Mouse (Mus musculus) liver, embryonic 12.5 days (tissue): ENCODE measurements around the gene Nt5dc3. TPM values are rescaled to one million over a fixed set of nuclear protein-coding genes. Genes with fewer than 3 reads are reported as not detected.

ENCODE experiments used
- ATAC-seq: fragments of 200-750 bp; cut with Nextera tagmentation; 2 replicates; pipeline ENCODE4 v1.8.0; 2017; ENCODE audit warnings: moderate number of reproducible peaks, mild to moderate bottlenecking, moderate library complexity
- H3K27ac ChIP-seq: fragments of 300-500 bp; sonication (generic); 2 replicates; pipeline ENCODE4 v1.5.1; 2016; ENCODE audit warnings: mild to moderate bottlenecking
- H3K27me3 ChIP-seq: fragments of 300-500 bp; sonication (generic); replicated peaks from 2 replicates; pipeline ENCODE4 v1.6.1; 2016; ENCODE audit warnings: mild to moderate bottlenecking, moderate library complexity
- H3K36me3 ChIP-seq: fragments of 300-500 bp; sonication (generic); 2 replicates; pipeline ENCODE4 v1.6.1; 2016; ENCODE audit warnings: mild to moderate bottlenecking, moderate library complexity
- H3K4me1 ChIP-seq: fragments of 300-500 bp; sonication (generic); 2 replicates; pipeline ENCODE4 v1.6.1; 2016
- H3K4me2 ChIP-seq: fragments of 300-500 bp; sonication (generic); 2 replicates; pipeline ENCODE4 v1.6.1; 2016; ENCODE audit warnings: mild to moderate bottlenecking, moderate library complexity
- H3K4me3 ChIP-seq: fragments of 300-500 bp; sonication (generic); 2 replicates; pipeline ENCODE4 v1.5.1; 2016; ENCODE audit warnings: mild to moderate bottlenecking, moderate library complexity
- H3K9ac ChIP-seq: fragments of 300-500 bp; sonication (generic); 2 replicates; pipeline ENCODE4 v1.6.1; 2016; ENCODE audit warnings: mild to moderate bottlenecking, moderate library complexity
- H3K9me3 ChIP-seq: fragments of 300-500 bp; sonication (generic); replicated peaks from 2 replicates; pipeline ENCODE4 v1.6.1; 2016; ENCODE audit warnings: mild to moderate bottlenecking, moderate library complexity
- WGBS: fragments of 180-500 bp; shearing (Covaris S2); methylation state at CpG from one replicate; pipeline ENCODE4 v1.1.7; 2016; ENCODE audit not compliant: insufficient replicate concordance; 5-methylcytosine and 5-hydroxymethylcytosine counted together
- polyA plus RNA-seq: library from polyadenylated mRNA; unstranded; fragments of >200 nt; fragmentation: Nextera tagmentation; extraction: Ambion mirVana; gene quantifications from 2 replicates; pipeline ENCODE4 v1.2.1, GENCODE M21; 2016

The Nt5dc3 gene
- polyA plus RNA-seq, result 0.65 and 0.69 TPM in 2 replicates

DNA sequence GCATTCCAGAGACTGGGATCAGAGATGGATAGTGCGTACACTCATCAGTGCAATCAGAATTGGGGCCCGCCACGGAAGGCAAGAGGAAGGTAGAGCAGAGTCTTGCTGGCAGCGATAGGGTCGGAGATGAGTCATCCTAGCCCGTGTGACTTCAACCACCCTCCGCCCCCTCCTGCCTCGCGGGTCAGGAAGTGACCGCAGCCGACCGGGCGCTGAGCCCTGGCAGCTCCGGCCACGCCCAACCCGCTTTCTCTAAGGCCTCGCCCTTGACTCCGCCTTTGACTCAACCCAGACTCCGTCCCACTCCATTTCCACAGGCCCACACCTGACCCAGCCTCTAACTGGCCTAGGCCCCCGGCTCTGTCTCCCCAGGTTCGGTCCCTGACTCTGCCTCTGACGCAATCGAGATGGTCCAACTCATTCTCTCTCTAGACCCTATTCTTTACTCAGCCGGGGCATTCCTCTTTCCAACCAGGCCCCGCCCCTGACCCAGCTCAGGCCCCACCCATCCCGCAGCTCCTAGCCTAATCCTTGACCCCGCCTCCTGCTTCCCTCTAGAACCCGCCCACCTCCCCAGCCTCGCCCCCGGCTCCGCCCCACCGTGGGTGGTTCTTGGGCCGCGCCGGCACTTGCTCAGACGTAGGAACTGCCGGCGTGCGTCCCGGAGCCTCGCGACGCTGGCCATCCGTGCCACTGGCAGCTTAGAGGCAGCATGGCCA is at the start of gene Nt5dc3:
Gene Nt5dc3, plus strand, starts transcription at position 608 of the 719 bp plus-strand sequence.
- Histone ChIP-seq H3K9ac (peak within 1 kb of the TSS; percentile 80), H3K36me3 (no peaks in the 10 kb centered on the region), H3K4me2 (peak within 1 kb of the TSS; percentile 100), H3K9me3 (no peaks in the 10 kb centered on the region), H3K27ac (peak within 1 kb of the TSS; percentile 79), H3K4me3 (peak within 1 kb of the TSS; percentile 78), H3K4me1 (peaks cover 51% of the 10 kb centered on the region), H3K27me3 (no peaks in the 10 kb centered on the region; the same call in 1 of the 2 replicates)
- WGBS, result under 1% methylated on average over 44 of the region's 44 CpGs
- ATAC-seq, result peak; percentile 95

GRCm38 (mm10) chr10:86730823-86731499 is 47.8 kb upstream of the Nt5dc3 start:
- Histone ChIP-seq H3K4me3 (peak overlapping the region; percentile 51), H3K27ac (no peak overlapping the region), H3K36me3 (no peaks in the 10 kb centered on the region), H3K4me2 (peak overlapping the region; percentile 73), H3K27me3 (no peaks in the 10 kb centered on the region), H3K9ac (peak overlapping the region; percentile 53), H3K9me3 (no peaks in the 10 kb centered on the region), H3K4me1 (peaks cover 13% of the 10 kb centered on the region)
- ATAC-seq, result no peak; the same call in 1 of the 2 replicates
- WGBS, result 7% methylated on average over 22 of the region's 22 CpGs

DNA sequence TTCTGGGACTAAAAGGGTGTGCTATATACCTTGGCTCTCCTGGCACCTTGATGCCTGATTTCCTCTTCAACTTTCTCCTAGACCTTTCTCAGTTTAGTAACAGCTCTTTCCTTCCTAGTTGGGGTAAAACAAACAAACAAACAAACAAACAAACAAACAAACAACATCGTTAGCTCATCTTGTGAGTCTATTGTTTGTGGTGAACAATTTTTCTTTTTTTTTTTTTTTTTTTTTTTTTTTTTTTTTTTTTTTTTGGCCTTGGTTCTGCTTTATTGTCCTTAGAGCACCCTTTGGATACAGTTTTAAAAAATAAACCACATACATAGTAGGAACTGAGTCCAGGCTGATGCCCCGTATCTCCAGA is 47.3 kb upstream of the Nt5dc3 start:
- no peak overlapping the region for H3K27ac ChIP-seq
- H3K9me3 ChIP-seq, result no peaks in the 10 kb centered on the region
- H3K36me3 ChIP-seq, result no peaks in the 10 kb centered on the region
- no peak overlapping the region for H3K9ac ChIP-seq
- no peak overlapping the region for H3K4me3 ChIP-seq
- H3K4me1 ChIP-seq, result peaks cover 12% of the 10 kb centered on the region
- no peak for ATAC-seq
- 31% methylated on average over 2 of the region's 2 CpGs for WGBS
- H3K27me3 ChIP-seq, result no peaks in the 10 kb centered on the region
- no peak overlapping the region for H3K4me2 ChIP-seq

DNA sequence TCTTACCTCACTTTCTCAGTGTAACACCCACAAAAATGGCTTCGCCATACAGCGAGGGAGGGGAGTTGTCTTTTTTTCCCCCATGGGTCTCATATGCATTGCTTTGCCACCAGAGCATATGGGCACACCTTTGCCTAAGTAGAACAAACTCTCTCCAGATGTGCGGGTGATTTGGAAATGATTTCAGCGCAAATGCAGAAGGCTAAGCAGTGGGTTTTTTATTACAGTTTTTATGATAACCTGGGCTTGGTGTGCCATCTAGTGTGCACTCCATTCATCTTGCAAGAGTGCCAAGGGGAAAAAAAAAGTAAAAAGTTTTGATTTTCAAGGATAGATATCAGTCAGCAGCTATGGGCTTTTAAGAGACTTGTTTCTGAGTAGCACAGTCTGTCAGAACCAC is 43.8 kb upstream of the Nt5dc3 start:
- no peaks in the 10 kb centered on the region for H3K9me3 ChIP-seq
- no peak overlapping the region for H3K27ac ChIP-seq
- H3K4me3 ChIP-seq, result no peak overlapping the region
- H3K9ac ChIP-seq, result no peak overlapping the region
- ATAC-seq, result no peak
- H3K4me2 ChIP-seq, result no peak overlapping the region
- 82% methylated on average over 4 of the region's 4 CpGs for WGBS
- H3K36me3 ChIP-seq, result no peaks in the 10 kb centered on the region
- H3K4me1 ChIP-seq, result no peaks in the 10 kb centered on the region; the same call in 1 of the 2 replicates
- H3K27me3 ChIP-seq, result no peaks in the 10 kb centered on the region

GRCm38 (mm10) chr10:86742918-86743317 is 35.9 kb upstream of the Nt5dc3 start:
- no peak overlapping the region for H3K9ac ChIP-seq

DNA sequence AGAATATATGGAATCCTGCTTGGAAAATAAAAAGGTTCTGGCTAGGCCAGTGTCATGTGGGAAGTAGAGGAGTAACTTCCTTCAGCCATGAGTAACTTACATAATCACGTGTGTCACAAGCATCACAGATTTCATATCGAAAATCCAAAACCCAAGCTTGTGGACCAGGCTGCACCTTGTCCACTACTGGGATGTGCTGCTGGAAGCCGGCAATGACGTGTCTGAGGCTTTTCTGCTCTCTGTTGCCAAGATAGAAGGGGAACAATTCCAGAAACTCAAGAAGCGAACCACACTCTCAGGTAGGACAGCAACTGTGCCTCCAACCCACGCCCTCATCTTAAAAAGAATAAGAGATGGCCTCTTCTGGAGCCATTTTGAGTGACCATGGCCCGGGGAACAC is 34.5 kb upstream of the Nt5dc3 start:
- no peaks in the 10 kb centered on the region for H3K9me3 ChIP-seq
- no peak for ATAC-seq
- 73% methylated on average over 7 of the region's 7 CpGs for WGBS
- H3K4me2 ChIP-seq, result no peak overlapping the region
- H3K4me1 ChIP-seq, result no peaks in the 10 kb centered on the region
- no peaks in the 10 kb centered on the region for H3K27me3 ChIP-seq
- no peak overlapping the region for H3K27ac ChIP-seq
- H3K9ac ChIP-seq, result no peak overlapping the region
- H3K4me3 ChIP-seq, result no peak overlapping the region
- H3K36me3 ChIP-seq, result no peaks in the 10 kb centered on the region

More at GRCm38 (mm10) chr10:86742918-86743317, 35.9 kb upstream of the Nt5dc3 start:
- H3K27me3 ChIP-seq, result no peaks in the 10 kb centered on the region
- 68% methylated on average over 2 of the region's 2 CpGs for WGBS
- H3K36me3 ChIP-seq, result no peaks in the 10 kb centered on the region
- no peak overlapping the region for H3K27ac ChIP-seq
- H3K4me1 ChIP-seq, result no peaks in the 10 kb centered on the region
- no peak for ATAC-seq
- no peak overlapping the region for H3K4me2 ChIP-seq
- no peaks in the 10 kb centered on the region for H3K9me3 ChIP-seq
- no peak overlapping the region for H3K4me3 ChIP-seq

- no peak overlapping the region for H3K4me2 ChIP-seq
- H3K27ac ChIP-seq, result no peak overlapping the region
- no peaks in the 10 kb centered on the region for H3K9me3 ChIP-seq
- H3K36me3 ChIP-seq, result no peaks in the 10 kb centered on the region
- H3K27me3 ChIP-seq, result no peaks in the 10 kb centered on the region
- WGBS, result 56% methylated on average over 6 of the region's 6 CpGs
- ATAC-seq, result no peak
- H3K9ac ChIP-seq, result no peak overlapping the region
- H3K4me1 ChIP-seq, result no peaks in the 10 kb centered on the region
- H3K4me3 ChIP-seq, result no peak overlapping the region
Observed at GRCm38 (mm10) chr10:86755816-86756502, 22.8 kb upstream of the Nt5dc3 start.

- 76% methylated on average over 1 of the region's 1 CpGs for WGBS
- H3K9me3 ChIP-seq, result no peaks in the 10 kb centered on the region
- H3K27me3 ChIP-seq, result no peaks in the 10 kb centered on the region
- no peak overlapping the region for H3K9ac ChIP-seq
- no peak overlapping the region for H3K27ac ChIP-seq
- no peak for ATAC-seq
- no peak overlapping the region for H3K4me3 ChIP-seq
- no peak overlapping the region for H3K4me2 ChIP-seq
- H3K36me3 ChIP-seq, result no peaks in the 10 kb centered on the region
- H3K4me1 ChIP-seq, result no peaks in the 10 kb centered on the region
Observed at GRCm38 (mm10) chr10:86757724-86758123, 21.1 kb upstream of the Nt5dc3 start.

- H3K36me3 ChIP-seq, result no peaks in the 10 kb centered on the region
- no peak overlapping the region for H3K9ac ChIP-seq
Observed at GRCm38 (mm10) chr10:86758211-86758610, 20.6 kb upstream of the Nt5dc3 start.

DNA sequence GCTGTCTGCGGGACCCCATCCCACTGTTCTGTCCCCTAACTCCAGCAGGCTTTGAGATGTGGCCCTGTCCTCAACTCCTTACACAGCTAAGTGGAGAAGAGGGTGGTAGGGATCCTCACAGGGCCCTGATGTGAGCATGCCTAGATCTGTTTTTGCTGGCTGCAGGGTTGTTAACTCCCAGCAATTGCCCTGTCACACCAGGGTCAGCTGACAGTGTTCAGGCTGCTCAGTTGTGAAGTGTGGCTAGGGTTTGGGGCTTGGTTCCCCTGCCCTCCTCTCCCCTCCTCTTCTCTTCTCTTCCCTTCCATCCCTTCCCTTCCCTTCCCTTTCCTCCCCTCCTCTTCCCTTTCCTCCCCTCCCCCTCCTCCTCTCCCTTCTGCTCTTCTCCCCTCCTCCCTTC is 17.6 kb upstream of the Nt5dc3 start:
- H3K9ac ChIP-seq, result no peak overlapping the region
- H3K36me3 ChIP-seq, result no peaks in the 10 kb centered on the region
- 67% methylated on average over 1 of the region's 1 CpGs for WGBS
- no peak overlapping the region for H3K4me3 ChIP-seq
- ATAC-seq, result no peak
- H3K27me3 ChIP-seq, result 0 out of 2 replicates have a peak, but pooled peaks cover 6% of the 10 kb centered on the region
- no peaks in the 10 kb centered on the region for H3K4me1 ChIP-seq
- no peak overlapping the region for H3K4me2 ChIP-seq
- no peak overlapping the region for H3K27ac ChIP-seq
- H3K9me3 ChIP-seq, result no peaks in the 10 kb centered on the region

More at GRCm38 (mm10) chr10:86758211-86758610, 20.6 kb upstream of the Nt5dc3 start:
- Histone ChIP-seq H3K4me1 (no peaks in the 10 kb centered on the region), H3K27me3 (no peaks in the 10 kb centered on the region), H3K4me3 (no peak overlapping the region), H3K9me3 (no peaks in the 10 kb centered on the region), H3K27ac (no peak overlapping the region), H3K4me2 (no peak overlapping the region)
- WGBS, result 76% methylated on average over 6 of the region's 6 CpGs
- no peak for ATAC-seq

DNA sequence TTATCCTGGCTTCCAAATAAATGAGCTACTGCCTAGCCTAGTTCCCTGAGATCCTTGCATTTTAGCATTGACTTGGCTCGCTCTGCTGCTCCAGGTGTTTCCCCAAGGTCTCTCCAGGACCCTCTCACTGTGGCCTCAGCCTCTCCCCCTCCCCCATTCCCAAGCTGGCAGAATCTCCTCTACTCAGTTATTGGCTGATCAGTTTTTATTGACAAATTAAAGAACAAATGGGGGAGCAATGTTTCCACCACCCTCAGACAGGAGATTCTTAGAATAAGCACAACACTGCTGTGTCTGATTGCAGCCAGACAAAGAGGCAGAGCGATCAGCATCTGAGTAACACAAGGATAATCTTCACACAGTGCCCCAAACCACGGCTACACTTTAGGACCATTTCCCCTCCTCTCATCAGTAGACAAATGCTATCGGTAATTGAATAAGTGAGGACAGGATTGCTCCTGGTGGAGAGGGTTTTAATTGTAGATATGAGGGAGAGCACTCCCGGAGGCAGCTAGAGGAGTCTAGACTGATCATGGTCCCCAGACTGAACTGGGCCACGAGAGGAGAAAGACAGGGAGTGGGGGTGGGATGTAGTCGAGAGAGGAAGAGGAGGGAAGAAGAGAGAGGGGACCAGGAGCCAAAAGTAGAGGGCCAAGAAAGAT is 17.0 kb upstream of the Nt5dc3 start:
- WGBS, result 33% methylated on average over 7 of the region's 7 CpGs
- no peaks in the 10 kb centered on the region for H3K9me3 ChIP-seq
- no peak overlapping the region for H3K9ac ChIP-seq
- no peak overlapping the region for H3K27ac ChIP-seq
- H3K27me3 ChIP-seq, result 0 out of 2 replicates have a peak, but pooled peaks cover 6% of the 10 kb centered on the region
- no peak for ATAC-seq
- H3K4me3 ChIP-seq, result no peak overlapping the region
- H3K36me3 ChIP-seq, result no peaks in the 10 kb centered on the region
- no peaks in the 10 kb centered on the region for H3K4me1 ChIP-seq
- no peak overlapping the region for H3K4me2 ChIP-seq
